Mouse (Mus musculus) CH12.LX (cell line): ENCODE measurements around the gene Tmem150a. TPM values are rescaled to one million over a fixed set of nuclear protein-coding genes. Genes with fewer than 3 reads are reported as not detected.

ENCODE experiments used
- DNase-seq: peaks from one replicate; pipeline ENCODE4 v3.0.0-alpha.2; 2013; ENCODE audit errors: extremely low read depth
- H3K27ac ChIP-seq: 2 replicates; pipeline ENCODE4 v1.5.1; 2012; ENCODE audit warnings: low read depth, mild to moderate bottlenecking, control low read depth, moderate library complexity; ENCODE audit not compliant: insufficient read depth
- H3K27me3 ChIP-seq: replicated peaks from 2 replicates; pipeline ENCODE3; 2012; ENCODE audit warnings: inconsistent platforms
- H3K36me3 ChIP-seq, 2 experiments: replicated peaks in 1 of 2; 2 replicates each; pipeline versions ENCODE3 to v1.6.1; 2012; ENCODE audit warnings: inconsistent platforms in 1 of 2, low read length in 1 of 2, mild to moderate bottlenecking in 1 of 2, mixed read lengths in 1 of 2, moderate library complexity in 1 of 2; ENCODE audit not compliant: control insufficient read depth in 1 of 2, insufficient read depth in 1 of 2
- H3K4me1 ChIP-seq, 2 experiments: 2 replicates each; pipeline ENCODE4 v1.6.1; 2012; ENCODE audit warnings: inconsistent platforms in 1 of 2, moderate library complexity in 1 of 2; ENCODE audit not compliant: insufficient read depth in 2 of 2, control insufficient read depth in 1 of 2
- H3K4me2 ChIP-seq: 2 replicates; pipeline ENCODE4 v1.6.1; 2012; ENCODE audit warnings: low read depth, mild to moderate bottlenecking, control low read depth; ENCODE audit not compliant: poor library complexity, insufficient read depth, severe bottlenecking
- H3K4me3 ChIP-seq, 3 experiments: fragments of 150-350 bp in 1 of 3; sonication (generic) in 1 of 3; replicated peaks in 1 of 3; 2 replicates each; pipeline versions ENCODE3 to v1.5.1; 2011 to 2012; ENCODE audit warnings: low read depth in 2 of 3, low read length in 2 of 3, mild to moderate bottlenecking in 2 of 3, moderate library complexity in 2 of 3, control low read depth in 1 of 3, improper control_type of control experiment in 1 of 3, inconsistent platforms in 1 of 3, mixed read lengths in 1 of 3; ENCODE audit not compliant: poor library complexity in 1 of 3
- H3K79me2 ChIP-seq: replicated peaks from 2 replicates; pipeline ENCODE4 v1.6.1; 2012; ENCODE audit warnings: mild to moderate bottlenecking, moderate library complexity; ENCODE audit not compliant: control insufficient read depth, poor library complexity, insufficient read depth, severe bottlenecking; ENCODE audit errors: extremely low read depth
- H3K9ac ChIP-seq: 2 replicates; pipeline ENCODE4 v1.6.1; 2012; ENCODE audit warnings: low read depth, mild to moderate bottlenecking, control low read depth, moderate library complexity; ENCODE audit not compliant: insufficient read depth
- H3K9me3 ChIP-seq: replicated peaks from 2 replicates; pipeline ENCODE3; 2012; ENCODE audit warnings: low read length, inconsistent platforms, mixed read lengths
- CHD1 ChIP-seq: IDR thresholded peaks from 2 replicates; pipeline ENCODE4 v1.6.1; 2012; ENCODE audit warnings: low read depth, low read length, improper control_type of control experiment, inconsistent platforms
- CHD2 ChIP-seq: IDR thresholded peaks from 2 replicates; pipeline ENCODE4 v1.6.1; 2011; ENCODE audit warnings: low read length, improper control_type of control experiment
- CTCF ChIP-seq, 2 experiments: IDR thresholded peaks in 1 of 2; conservative IDR thresholded peaks in 1 of 2; 2 replicates each; pipeline ENCODE4 v1.5.1; 2011 to 2012; ENCODE audit warnings: low read depth in 2 of 2, low read length in 2 of 2, improper control_type of control experiment in 1 of 2, inconsistent platforms in 1 of 2, mild to moderate bottlenecking in 1 of 2, moderate library complexity in 1 of 2
- E2F4 ChIP-seq: IDR thresholded peaks from 2 replicates; pipeline ENCODE4 v1.6.1; 2011; ENCODE audit warnings: low read depth, low read length, improper control_type of control experiment; ENCODE audit not compliant: insufficient replicate concordance
- ELF1 ChIP-seq: IDR thresholded peaks from 2 replicates; pipeline ENCODE4 v1.6.1; 2014; ENCODE audit warnings: low read depth, mild to moderate bottlenecking, inconsistent platforms, low read length, improper control_type of control experiment
- EP300 ChIP-seq: IDR thresholded peaks from 2 replicates; pipeline ENCODE4 v1.6.1; 2011; ENCODE audit warnings: low read length, improper control_type of control experiment
- ETS1 ChIP-seq: conservative IDR thresholded peaks from 2 replicates; pipeline ENCODE4 v1.6.1; 2012; ENCODE audit warnings: low read depth, mild to moderate bottlenecking, inconsistent platforms, low read length, improper control_type of control experiment, moderate library complexity
- GABPA ChIP-seq: IDR thresholded peaks from 2 replicates; pipeline ENCODE4 v1.6.1; 2012; ENCODE audit warnings: low read depth, low read length, improper control_type of control experiment, inconsistent platforms; ENCODE audit not compliant: insufficient replicate concordance
- HCFC1 ChIP-seq: IDR thresholded peaks from 2 replicates; pipeline ENCODE4 v1.6.1; 2012; ENCODE audit warnings: low read depth, mild to moderate bottlenecking, inconsistent platforms, low read length, improper control_type of control experiment
- IRF4 ChIP-seq: IDR thresholded peaks from 2 replicates; pipeline ENCODE4 v1.6.1; 2014; ENCODE audit warnings: low read depth, mild to moderate bottlenecking, inconsistent platforms, low read length, improper control_type of control experiment
- JUN ChIP-seq: IDR thresholded peaks from 2 replicates; pipeline ENCODE4 v1.6.1; 2011; ENCODE audit warnings: low read depth, mild to moderate bottlenecking, low read length, improper control_type of control experiment, moderate library complexity; ENCODE audit not compliant: insufficient read depth
- JUND ChIP-seq: conservative IDR thresholded peaks from 2 replicates; pipeline ENCODE4 v1.6.1; 2011; ENCODE audit warnings: low read depth, low read length, improper control_type of control experiment
- KAT2A ChIP-seq: IDR thresholded peaks from 2 replicates; pipeline ENCODE4 v1.6.1; 2012; ENCODE audit warnings: low read length, improper control_type of control experiment, inconsistent platforms; ENCODE audit not compliant: insufficient replicate concordance
- MAFK ChIP-seq: IDR thresholded peaks from 2 replicates; pipeline ENCODE4 v1.6.1; 2011; ENCODE audit warnings: low read length, improper control_type of control experiment; ENCODE audit not compliant: insufficient replicate concordance
- MAX ChIP-seq: IDR thresholded peaks from 2 replicates; pipeline ENCODE4 v1.6.1; 2011; ENCODE audit warnings: low read length, improper control_type of control experiment
- MEF2A ChIP-seq: IDR thresholded peaks from 2 replicates; pipeline ENCODE4 v1.6.1; 2014; ENCODE audit warnings: low read depth, mild to moderate bottlenecking, inconsistent platforms, low read length, improper control_type of control experiment, borderline replicate concordance
- MXI1 ChIP-seq: IDR thresholded peaks from 2 replicates; pipeline ENCODE4 v1.6.1; 2011; ENCODE audit warnings: mild to moderate bottlenecking, low read depth, low read length, improper control_type of control experiment
- MYC ChIP-seq: IDR thresholded peaks from 2 replicates; pipeline ENCODE4 v1.6.1; 2011; ENCODE audit warnings: low read depth, mild to moderate bottlenecking, improper control_type of control experiment, low read length
- NELFE ChIP-seq: IDR thresholded peaks from 2 replicates; pipeline ENCODE4 v1.6.1; 2011; ENCODE audit warnings: low read depth, low read length, improper control_type of control experiment
- NRF1 ChIP-seq: IDR thresholded peaks from 2 replicates; pipeline ENCODE4 v1.6.1; 2014; ENCODE audit warnings: low read depth, mild to moderate bottlenecking, inconsistent platforms, low read length, improper control_type of control experiment, moderate library complexity
- PAX5 ChIP-seq: IDR thresholded peaks from 2 replicates; pipeline ENCODE4 v1.6.1; 2012; ENCODE audit warnings: low read length, inconsistent platforms, mixed read lengths
- POLR2A ChIP-seq: IDR thresholded peaks from 2 replicates; pipeline ENCODE4 v1.6.1; 2011; ENCODE audit warnings: low read depth, mild to moderate bottlenecking, improper control_type of control experiment, low read length
- POLR2AphosphoS2 ChIP-seq: IDR thresholded peaks from 2 replicates; pipeline ENCODE4 v1.6.1; 2011; ENCODE audit warnings: low read depth, low read length, improper control_type of control experiment
- RAD21 ChIP-seq: IDR thresholded peaks from 2 replicates; pipeline ENCODE4 v1.6.1; 2011; ENCODE audit warnings: low read depth, mild to moderate bottlenecking, low read length, improper control_type of control experiment, moderate library complexity
- SIN3A ChIP-seq: IDR thresholded peaks from 2 replicates; pipeline ENCODE4 v1.6.1; 2012; ENCODE audit warnings: low read length, improper control_type of control experiment, inconsistent platforms
- SMC3 ChIP-seq: IDR thresholded peaks from 2 replicates; pipeline ENCODE4 v1.6.1; 2011; ENCODE audit warnings: low read depth, low read length, improper control_type of control experiment
- TBP ChIP-seq: conservative IDR thresholded peaks from 2 replicates; pipeline ENCODE4 v1.6.1; 2011; ENCODE audit warnings: low read depth, low read length, improper control_type of control experiment
- TCF12 ChIP-seq: IDR thresholded peaks from 2 replicates; pipeline ENCODE4 v1.6.1; 2014; ENCODE audit warnings: low read depth, mild to moderate bottlenecking, inconsistent platforms, low read length, improper control_type of control experiment
- UBTF ChIP-seq: IDR thresholded peaks from 2 replicates; pipeline ENCODE4 v1.6.1; 2012; ENCODE audit warnings: low read depth, mild to moderate bottlenecking, inconsistent platforms, low read length, improper control_type of control experiment, moderate library complexity
- USF2 ChIP-seq: conservative IDR thresholded peaks from 2 replicates; pipeline ENCODE4 v1.6.1; 2011; ENCODE audit warnings: low read depth, low read length, improper control_type of control experiment
- ZKSCAN1 ChIP-seq: IDR thresholded peaks from 2 replicates; pipeline ENCODE4 v1.6.1; 2012; ENCODE audit warnings: low read depth, inconsistent platforms, low read length, improper control_type of control experiment, borderline replicate concordance
- ZMIZ1 ChIP-seq: IDR thresholded peaks from 2 replicates; pipeline ENCODE4 v1.6.1; 2012; ENCODE audit warnings: low read depth, mild to moderate bottlenecking, inconsistent platforms, low read length, improper control_type of control experiment
- ZNF384 ChIP-seq: IDR thresholded peaks from 2 replicates; pipeline ENCODE4 v1.6.1; 2012; ENCODE audit warnings: low read depth, low read length, improper control_type of control experiment, inconsistent platforms
- dilution Hi-C: fragments of 300-500 bp; cut with MboI; formaldehyde crosslinking; loops from 2 replicates; pipeline ENCODE4 v1.14.3; 2020; ENCODE audit warnings: low sequenced_read_pairs; ENCODE audit not compliant: extremely low pct_unique_long_range_greater_than_20kb, extremely low pct_ligation_motif_present
- in situ Hi-C: fragments of 300-500 bp; cut with MboI; formaldehyde crosslinking; loops from 3 replicates; pipeline ENCODE4 v1.14.3; 2019; ENCODE audit warnings: low sequenced_read_pairs, low pct_ligation_motif_present, low pct_unique_long_range_greater_than_20kb, mixed read lengths
- polyA plus RNA-seq: library from polyadenylated mRNA; unstranded; fragments of >175 nt; gene quantifications from 2 replicates; pipeline ENCODE4 v1.2.1, GENCODE M21; 2012; ENCODE audit warnings: low read depth; ENCODE audit not compliant: insufficient read length
- total RNA-seq, 2 experiments: library from RNA; depleted of rRNA; stranded (reverse); fragments of 300-350 nt in 1 of 2; fragments of >200 nt in 1 of 2; gene quantifications; 2 replicates each; pipeline ENCODE4 v1.2.3; 2012 to 2014

The Tmem150a gene
- total and polyA plus RNA-seq, 3 experiments = 0.24 to 0.93 (median 0.59) TPM

DNA sequence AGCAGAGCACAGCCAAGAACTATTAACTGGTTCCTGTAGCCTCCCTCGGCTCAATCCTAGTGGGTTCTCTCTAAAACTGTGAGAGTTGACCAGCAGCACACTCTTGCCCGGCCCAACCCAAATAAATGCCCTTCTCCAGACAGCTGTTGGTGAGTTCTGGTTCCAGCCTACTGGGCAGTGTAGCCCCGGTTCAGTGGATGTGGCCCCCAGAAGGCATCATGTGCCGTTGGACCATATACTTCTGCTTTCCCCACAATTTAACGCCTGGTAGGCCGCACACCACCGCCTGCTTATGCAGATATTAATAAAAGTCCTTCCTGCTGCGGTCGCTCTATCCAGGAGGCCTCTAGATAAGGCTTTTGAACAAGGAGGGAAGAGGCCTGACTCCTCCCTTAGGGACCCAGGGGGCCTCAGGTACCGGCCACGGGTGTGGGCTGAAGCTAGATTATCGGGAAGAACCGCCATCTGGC is 34.3 kb downstream of the Tmem150a start (continued):
- TF ChIP-seq ZNF384 = no peak
- TF ChIP-seq MYC = no peak
- TF ChIP-seq E2F4 = no peak
- TF ChIP-seq CTCF (conservative IDR thresholded peaks at IDR 0.05 in 1 of 2, IDR thresholded peaks at IDR 0.05 in 1 of 2; ENCODE audit: low read depth in 2 of 2, low read length in 2 of 2) = no peak
- TF ChIP-seq PAX5 = no peak
- TF ChIP-seq TBP = no peak
- no peak for TF ChIP-seq SMC3
- 0 out of 2 replicates have a peak, but pooled peaks have one; percentile 19 for TF ChIP-seq IRF4
- TF ChIP-seq UBTF = 0 out of 2 replicates have a peak, but pooled peaks have one; percentile 15
- TF ChIP-seq, all 38 proteins: peak for 9

DNA sequence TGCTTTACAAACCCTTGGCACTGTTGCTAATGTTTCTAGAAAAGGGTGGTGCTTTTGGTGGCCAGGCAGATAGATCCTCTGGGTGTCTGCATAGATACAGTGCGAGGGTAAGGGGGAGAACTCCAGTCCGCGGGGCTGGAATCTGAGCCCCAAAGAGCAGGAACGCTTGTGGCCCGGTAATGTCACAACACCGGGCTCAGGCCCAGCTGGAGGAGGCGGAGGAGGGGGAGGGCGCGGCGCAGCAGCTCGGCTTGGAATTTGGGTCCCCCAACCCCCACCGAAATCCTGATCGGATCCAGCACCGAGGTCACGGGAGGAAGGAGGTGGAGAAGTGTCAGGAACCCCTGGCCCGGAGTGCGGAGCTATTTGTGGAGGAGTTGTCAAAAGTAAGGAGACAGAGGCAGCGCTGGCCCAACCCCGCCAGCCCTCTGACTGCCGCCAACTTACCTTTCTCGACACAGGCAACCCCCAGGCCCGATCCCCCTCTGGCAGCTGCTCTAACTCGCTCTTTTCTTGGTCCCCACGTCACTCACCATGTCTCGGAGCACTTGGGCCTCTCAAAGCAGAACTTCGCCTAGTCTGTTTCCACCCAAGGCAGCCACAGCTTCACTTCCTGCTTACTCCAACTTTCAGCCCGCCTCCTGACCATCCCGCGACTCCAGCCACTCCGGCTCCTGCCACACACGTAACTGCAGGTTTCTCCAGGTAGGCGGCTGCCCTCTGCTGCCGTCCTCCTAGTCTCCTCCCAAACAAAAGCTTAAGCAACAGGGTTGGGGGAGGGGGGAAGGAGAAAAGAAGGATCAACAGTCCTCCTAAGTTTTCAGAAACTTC is 34.9 kb downstream of the Tmem150a start, which contains the start of gene Vamp8:
TSS of gene Vamp8 (minus strand) at position 763 of the 831 bp plus-strand sequence.
- H3K27me3 ChIP-seq = no peaks in the 10 kb centered on the region
- in situ Hi-C loops = no loop called here
- peak; percentile 59 for DNase-seq
- peaks cover 9 to 23% of the 10 kb centered on the region in 2 experiments for H3K4me1 ChIP-seq
- H3K4me2 ChIP-seq = peak within 1 kb of the TSS; percentile 69
- no peaks in the 10 kb centered on the region for H3K79me2 ChIP-seq
- peaks cover 2% of the 10 kb centered on the region for H3K9me3 ChIP-seq
- dilution Hi-C loops = no loop called here
- H3K9ac ChIP-seq = peak within 1 kb of the TSS; percentile 89
- peak within 1 kb of the TSS; percentile 37 for H3K27ac ChIP-seq
- peak within 1 kb of the TSS; percentile 71 to 75 (median 74) for H3K4me3 ChIP-seq
- H3K36me3 ChIP-seq = peaks cover 5 to 34% of the 10 kb centered on the region in 2 experiments
- peak; percentile 39; the same call in 1 of the 2 replicates for TF ChIP-seq MXI1
- no peak; the same call in 1 of the 2 replicates for TF ChIP-seq TCF12
- no peak for TF ChIP-seq KAT2A
- TF ChIP-seq SMC3 = no peak
- TF ChIP-seq MAFK = 0 out of 2 replicates have a peak, but pooled peaks have one; percentile 11
- no peak; the same call in 1 of the 2 replicates for TF ChIP-seq MAX
- no peak; the same call in 1 of the 2 replicates for TF ChIP-seq NELFE
- no peak; the same call in 1 of the 2 replicates for TF ChIP-seq ZMIZ1
- no peak for TF ChIP-seq EP300
- no peak for TF ChIP-seq USF2
- no peak for TF ChIP-seq JUND
- no peak for TF ChIP-seq E2F4
- no peak for TF ChIP-seq POLR2AphosphoS2
- peak; percentile 36; the same call in 1 of the 2 replicates for TF ChIP-seq TBP
- TF ChIP-seq JUN = no peak
- no peak for TF ChIP-seq CHD1
- no peak; the same call in 1 of the 2 replicates for TF ChIP-seq UBTF
- TF ChIP-seq CTCF (conservative IDR thresholded peaks at IDR 0.05 in 1 of 2, IDR thresholded peaks at IDR 0.05 in 1 of 2; ENCODE audit: low read depth in 2 of 2, low read length in 2 of 2) = 0 out of 4 replicates have a peak, but pooled peaks of 1 of the 2 experiments have one; percentile 24
- peak; percentile 67 for TF ChIP-seq POLR2A
- no peak for TF ChIP-seq ZKSCAN1
- TF ChIP-seq RAD21 = peak; percentile 7
- TF ChIP-seq CHD2 = peak; percentile 52
- no peak for TF ChIP-seq ETS1
- peak; percentile 7 for TF ChIP-seq HCFC1
- no peak for TF ChIP-seq MEF2A
- TF ChIP-seq PAX5 = no peak
- no peak for TF ChIP-seq GABPA
- TF ChIP-seq IRF4 = peak; percentile 27; the same call in 1 of the 2 replicates
- TF ChIP-seq MYC = no peak
- no peak for TF ChIP-seq NRF1
- peak; percentile 77 for TF ChIP-seq ELF1
- no peak for TF ChIP-seq ZNF384
- TF ChIP-seq SIN3A = peak; percentile 79
